Mouse (Mus musculus) liver, postnatal 0 days (tissue): ENCODE results near the gene Polr2l.

Experiments used
- CTCF ChIP-seq: sonication (generic); IDR thresholded peaks from 2 replicates; pipeline ENCODE4 v1.5.1; 2016; ENCODE audit warnings: antibody characterized with exemption, low read depth
- EP300 ChIP-seq: IDR thresholded peaks from 2 replicates; pipeline ENCODE4 v1.6.1; 2016; ENCODE audit warnings: antibody characterized with exemption, low read depth, mild to moderate bottlenecking

DNA sequence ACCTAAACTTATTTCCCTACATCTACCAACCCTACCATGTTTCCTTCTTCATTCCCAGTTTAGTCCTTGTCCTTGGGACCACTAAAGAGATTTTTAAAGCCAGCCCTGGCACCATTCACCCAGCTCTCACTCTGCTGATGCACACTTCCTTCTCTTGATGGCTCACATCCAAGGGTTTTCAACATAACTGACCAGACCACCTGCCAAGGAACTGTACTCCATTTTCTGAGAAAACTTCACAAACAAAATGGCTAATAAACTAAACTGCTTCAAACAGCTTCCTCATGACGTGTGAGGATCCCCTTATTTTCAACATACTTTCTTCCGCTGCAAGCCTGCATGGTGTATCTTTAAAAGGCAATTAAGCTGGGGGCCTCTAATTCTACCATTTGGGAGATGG lies 21.3 kb downstream of the Polr2l start:
- TF ChIP-seq CTCF (no peak), EP300 (no peak)
